Mouse (Mus musculus): ENCODE results near the gene Ugt1a10.

GRCm38 (mm10) chr1:88235046-88235893, 180.1 kb downstream of the Ugt1a10 start:
- TF ChIP-seq POLR2A (IDR thresholded peaks at IDR 0.05; ENCODE audit: control insufficient read depth, extremely low read depth, insufficient read depth, low read length, poor library complexity) (no peak), CTCF (IDR thresholded peaks at IDR 0.05; ENCODE audit: borderline replicate concordance, control insufficient read depth, extremely low read depth, insufficient read depth, low read length, poor library complexity) (no peak)
